Mouse (Mus musculus): Measurements from ENCODE around the gene Prkar1b. TPM values are rescaled to one million over a fixed set of nuclear protein-coding genes. Genes with fewer than 3 reads are reported as not detected.

Prkar1b gene
- polyA plus RNA-seq, 1 experiment from 2014 or later: 0.62 TPM

DNA sequence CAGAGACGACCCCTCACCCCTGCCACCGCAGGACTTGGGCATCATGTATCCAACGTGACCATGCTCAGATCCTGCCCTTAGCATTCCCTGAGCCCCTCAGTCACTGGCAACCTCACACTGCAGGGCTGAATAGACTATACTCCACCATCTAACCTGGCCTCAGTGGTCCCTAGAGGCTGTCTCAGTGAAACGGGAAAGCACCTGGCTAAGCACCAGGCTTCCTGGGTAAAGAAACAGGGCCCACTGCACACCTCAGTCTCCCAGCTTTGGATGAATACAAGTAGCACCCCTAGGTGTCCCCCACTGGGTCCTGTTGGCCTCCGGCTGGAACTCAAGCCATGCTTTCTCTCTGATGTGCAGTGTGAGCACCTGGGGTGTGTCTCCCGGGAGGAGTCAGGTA is 176.3 kb downstream of the Prkar1b start:
- Histone ChIP-seq H3K9ac (replicated peaks) (no peak overlapping the region), H3K27me3 (ENCODE audit: insufficient read depth, low read length) (no peaks in the 10 kb centered on the region), H3K4me2 (ENCODE audit: low read depth, low read length) (no peak overlapping the region), H3K4me3 (ENCODE audit: low read depth, low read length) (no peak overlapping the region), H3K27ac (ENCODE audit: low read depth) (no peak overlapping the region), H3K4me1 (ENCODE audit: insufficient read depth) (no peaks in the 10 kb centered on the region), H3K9me3 (ENCODE audit: low read length) (no peaks in the 10 kb centered on the region), H3K36me3 (replicated peaks; ENCODE audit: insufficient read depth, low read length) (no peaks in the 10 kb centered on the region)
- ATAC-seq (no peak), DNase-seq (no peak)
- no peak for TF ChIP-seq CTCF (IDR thresholded peaks at IDR 0.05; ENCODE audit: low read depth)
- TF ChIP-seq EP300 (IDR thresholded peaks at IDR 0.05; ENCODE audit: low read depth): no peak
- 75% methylated on average over 6 of the region's 6 CpGs for WGBS (ENCODE audit: insufficient replicate concordance)

GRCm38 (mm10) chr5:138971405-138971804 is 178.4 kb downstream of the Prkar1b start:
- DNase-seq: no peak
- Histone ChIP-seq H3K36me3 (replicated peaks; ENCODE audit: insufficient read depth, low read length) (no peaks in the 10 kb centered on the region), H3K27me3 (ENCODE audit: insufficient read depth, low read length) (no peaks in the 10 kb centered on the region), H3K4me2 (ENCODE audit: low read depth, low read length) (no peak overlapping the region), H3K27ac (ENCODE audit: low read depth) (no peak overlapping the region), H3K9me3 (ENCODE audit: low read length) (no peaks in the 10 kb centered on the region), H3K9ac (replicated peaks) (no peak overlapping the region), H3K4me1 (ENCODE audit: insufficient read depth) (no peaks in the 10 kb centered on the region), H3K4me3 (ENCODE audit: low read depth, low read length) (no peak overlapping the region)
- 62% methylated on average over 9 of the region's 9 CpGs for WGBS (ENCODE audit: insufficient replicate concordance)
- ATAC-seq: no peak
- TF ChIP-seq EP300 (IDR thresholded peaks at IDR 0.05; ENCODE audit: low read depth) (no peak), CTCF (IDR thresholded peaks at IDR 0.05; ENCODE audit: low read depth) (no peak)

GRCm38 (mm10) chr5:138970056-138970490 is 179.7 kb downstream of the Prkar1b start:
- H3K27ac ChIP-seq (ENCODE audit: low read depth): no peak overlapping the region
- no peak overlapping the region for H3K4me3 ChIP-seq (ENCODE audit: low read depth, low read length)
- WGBS (ENCODE audit: insufficient replicate concordance): 56% methylated on average over 7 of the region's 7 CpGs
- TF ChIP-seq EP300 (IDR thresholded peaks at IDR 0.05; ENCODE audit: low read depth): no peak
- TF ChIP-seq CTCF (IDR thresholded peaks at IDR 0.05; ENCODE audit: low read depth): no peak
- no peaks in the 10 kb centered on the region for H3K4me1 ChIP-seq (ENCODE audit: insufficient read depth)
- no peak overlapping the region for H3K4me2 ChIP-seq (ENCODE audit: low read depth, low read length)
- H3K36me3 ChIP-seq (replicated peaks; ENCODE audit: insufficient read depth, low read length): no peaks in the 10 kb centered on the region
- ATAC-seq (no peak), DNase-seq (no peak)
- no peaks in the 10 kb centered on the region for H3K9me3 ChIP-seq (ENCODE audit: low read length)
- no peak overlapping the region for H3K9ac ChIP-seq (replicated peaks)
- no peaks in the 10 kb centered on the region for H3K27me3 ChIP-seq (ENCODE audit: insufficient read depth, low read length)

Other genes with a start within 250 kb of the Prkar1b start
- gene Pdgfa, start 152.6 kb downstream of the Prkar1b start, polyA plus RNA-seq (2015; fragmentation: Nextera tagmentation; extraction: Ambion mirVana): 2.5 and 2.9 TPM in 2 replicates
- gene Dnaaf5, start 222 bp upstream of the Prkar1b start, polyA plus RNA-seq (2015; fragmentation: Nextera tagmentation; extraction: Ambion mirVana): 1.3 and 1.4 TPM in 2 replicates
- 7.9 and 8.6 TPM in 2 replicates for gene Sun1, start 50.6 kb upstream of the Prkar1b start, polyA plus RNA-seq (2015; fragmentation: Nextera tagmentation; extraction: Ambion mirVana)
- gene Get4, start 102.3 kb upstream of the Prkar1b start, polyA plus RNA-seq (2015; fragmentation: Nextera tagmentation; extraction: Ambion mirVana): 92.7 and 97.5 TPM in 2 replicates
- gene Adap1, start 175.6 kb upstream of the Prkar1b start, polyA plus RNA-seq (2015; fragmentation: Nextera tagmentation; extraction: Ambion mirVana): 3.7 and 4.3 TPM in 2 replicates
- 34.4 and 37.1 TPM in 2 replicates for gene Cox19, start 201.4 kb upstream of the Prkar1b start, polyA plus RNA-seq (2015; fragmentation: Nextera tagmentation; extraction: Ambion mirVana)
- gene Cyp2w1, start 202.6 kb upstream of the Prkar1b start, polyA plus RNA-seq (2015; fragmentation: Nextera tagmentation; extraction: Ambion mirVana): not detected in 2 replicates
- gene Gpr146, start 227.7 kb upstream of the Prkar1b start, polyA plus RNA-seq (2015; fragmentation: Nextera tagmentation; extraction: Ambion mirVana): 14.5 and 14.7 TPM in 2 replicates

All from liver, postnatal 0 days (tissue).